Mouse (Mus musculus) C2C12 (cell line): ENCODE measurements around the gene Slc16a10.

Experiments
- CTCF ChIP-seq: IDR thresholded peaks from one replicate; pipeline ENCODE4 v1.5.1; 2011; ENCODE audit not compliant: control insufficient read depth, insufficient read depth, insufficient read length
- MAX ChIP-seq: IDR thresholded peaks from one replicate; pipeline ENCODE4 v1.6.1; 2011; ENCODE audit warnings: mild to moderate bottlenecking, control low read depth
- MYOG ChIP-seq: IDR thresholded peaks from one replicate; pipeline ENCODE4 v1.6.1; 2011; ENCODE audit not compliant: control insufficient read depth, insufficient read length; ENCODE audit errors: extremely low read depth

DNA sequence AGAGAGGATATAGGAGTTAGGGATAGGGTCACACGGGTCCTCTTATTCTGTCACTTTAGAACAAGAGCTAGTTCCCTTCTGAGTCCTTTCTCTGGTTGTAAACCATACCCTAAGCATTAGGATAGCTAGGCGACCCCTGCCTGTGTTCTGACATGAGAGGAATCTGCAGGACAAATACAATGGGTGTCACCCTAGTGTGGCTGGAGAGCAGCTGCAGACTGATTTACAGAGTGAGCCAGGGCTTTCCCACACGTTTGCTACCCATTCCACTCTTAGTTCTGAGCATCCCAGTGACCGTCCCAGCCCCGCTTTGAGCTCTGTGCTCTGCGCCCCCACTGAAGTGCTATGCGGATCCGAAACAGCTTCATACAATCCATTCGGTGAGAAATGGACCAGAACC lies 71.4 kb downstream of the Slc16a10 start:
- no peak for TF ChIP-seq MAX
- no peak for TF ChIP-seq MYOG
- TF ChIP-seq CTCF: no peak
